Mouse (Mus musculus) kidney, adult 11 months (tissue): Measurements from ENCODE around the gene Pdzd2.

Source experiments
- DNase-seq: peaks from one replicate; pipeline ENCODE4 v3.0.0; 2022

The Pdzd2 gene

GRCm38 (mm10) chr15:12617651-12618050 is 122.1 kb downstream of the Pdzd2 start:
- DNase-seq = no peak

GRCm38 (mm10) chr15:12617220-12617619 is 122.5 kb downstream of the Pdzd2 start:
- no peak for DNase-seq

DNA sequence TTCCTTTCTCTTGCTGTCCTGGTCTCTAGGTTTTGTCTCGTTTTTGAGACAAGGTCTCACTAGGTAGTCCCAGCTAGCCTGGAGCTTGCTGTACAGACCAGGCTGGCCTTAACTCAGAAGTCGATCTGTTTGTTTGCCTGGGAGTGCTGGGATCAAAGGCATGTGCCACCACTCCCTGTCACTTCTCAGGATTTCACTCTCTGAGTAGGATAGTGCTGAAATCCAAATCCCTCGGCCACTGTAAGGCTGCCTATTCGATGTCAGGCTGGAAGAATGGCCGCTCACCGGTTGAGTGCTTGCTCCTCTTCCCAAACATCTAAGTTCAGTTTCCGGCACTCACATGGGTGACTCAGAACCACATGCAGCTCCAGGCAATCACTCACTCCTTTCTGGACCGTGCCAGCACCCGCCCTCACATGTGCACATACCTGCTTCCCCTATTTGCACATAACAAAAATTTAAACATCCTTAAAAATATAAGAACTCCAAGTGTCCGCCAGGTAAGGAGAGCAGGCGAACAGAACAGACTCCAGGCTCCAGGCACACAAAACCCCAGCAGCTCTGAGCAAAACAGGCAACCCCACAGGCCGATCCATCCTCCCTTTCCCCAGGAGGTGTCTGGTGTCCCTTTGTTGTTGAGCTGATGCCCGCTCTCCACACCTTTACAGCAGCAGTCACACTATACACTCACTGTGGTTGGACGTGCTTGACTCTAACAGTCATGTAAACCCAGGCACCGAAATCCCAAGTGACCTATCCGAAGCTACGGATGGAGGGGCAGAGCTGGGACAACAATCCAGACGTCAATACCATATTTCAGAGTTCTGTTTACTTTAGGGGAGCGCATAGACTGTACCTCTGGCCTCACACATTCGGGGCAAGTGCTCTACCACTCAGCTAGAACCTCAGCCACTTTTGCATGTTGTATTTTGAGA is 124.5 kb downstream of the Pdzd2 start:
- no peak for DNase-seq

DNA sequence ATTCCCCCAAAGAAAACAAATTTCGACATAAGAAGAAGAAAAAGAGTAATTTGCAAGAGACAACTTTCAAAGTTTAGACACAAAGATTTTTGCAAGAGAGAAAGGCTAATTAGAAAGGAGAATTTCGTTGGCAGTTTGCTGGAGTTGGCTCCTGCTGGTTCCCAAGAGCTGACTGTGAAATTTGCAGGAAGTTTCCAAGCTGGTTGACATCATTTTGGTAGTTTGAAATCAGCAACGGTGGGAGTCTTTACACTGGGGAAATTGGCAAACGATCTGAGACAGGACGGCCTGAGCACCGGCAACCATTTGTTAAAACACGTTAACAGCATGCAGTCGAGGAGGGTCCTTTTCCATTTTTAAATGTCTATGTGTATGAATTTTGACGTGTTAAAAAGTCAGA is 125.7 kb downstream of the Pdzd2 start:
- no peak for DNase-seq

DNA sequence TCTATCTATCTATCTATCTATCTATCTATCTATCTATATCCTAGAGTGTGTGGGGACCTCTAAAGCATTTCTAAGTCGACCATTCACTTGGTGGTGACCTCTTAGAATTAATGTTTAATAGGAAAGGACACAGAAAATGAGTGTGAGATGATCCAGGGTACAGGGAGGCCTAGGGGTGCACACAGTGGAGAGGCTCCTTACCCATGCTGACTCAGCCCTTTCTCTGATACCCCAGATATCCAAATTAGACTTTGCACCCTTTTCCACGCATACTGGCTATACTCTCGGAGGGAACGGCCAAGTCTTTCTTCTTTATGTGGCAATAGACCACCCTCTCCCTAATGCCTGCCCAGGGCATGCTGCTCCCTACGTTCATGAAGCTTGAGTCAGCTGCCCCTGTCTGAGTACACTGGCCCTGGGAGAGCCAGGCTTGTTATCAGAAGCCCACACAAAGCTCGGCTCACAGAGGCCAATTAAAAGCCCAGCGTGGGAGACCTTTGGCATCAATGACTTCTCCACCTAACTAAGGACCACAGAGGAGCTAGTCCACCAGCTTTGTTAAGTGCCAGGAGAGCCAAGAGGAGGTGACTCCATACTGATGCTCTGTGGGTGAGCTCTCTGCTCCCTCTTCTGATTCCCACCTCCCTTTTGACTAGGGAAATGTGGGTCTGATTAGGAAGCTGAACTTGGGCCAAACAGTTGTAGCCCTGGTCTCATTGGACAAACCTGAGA is 126.6 kb downstream of the Pdzd2 start:
- peak; percentile 12 for DNase-seq

DNA sequence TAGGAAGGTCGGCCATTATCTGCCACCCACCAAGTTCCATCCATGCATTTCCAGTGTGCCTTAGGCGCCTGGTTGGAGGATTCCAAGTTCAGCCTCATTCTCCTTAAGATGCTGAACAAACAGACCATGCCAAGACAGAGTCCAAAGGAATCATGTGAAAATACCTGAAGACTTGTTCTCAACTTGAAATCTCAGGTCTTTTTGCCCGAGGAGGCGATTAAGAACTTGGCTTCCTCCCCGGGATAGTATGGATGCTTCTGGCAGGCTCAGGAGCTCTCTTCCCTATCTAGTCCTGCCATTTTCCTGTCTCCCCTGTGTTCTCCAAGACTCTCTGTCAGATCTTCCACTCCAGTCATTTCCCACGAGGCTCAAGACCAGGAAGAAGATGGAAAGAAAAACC is 131.6 kb downstream of the Pdzd2 start:
- no peak for DNase-seq

DNA sequence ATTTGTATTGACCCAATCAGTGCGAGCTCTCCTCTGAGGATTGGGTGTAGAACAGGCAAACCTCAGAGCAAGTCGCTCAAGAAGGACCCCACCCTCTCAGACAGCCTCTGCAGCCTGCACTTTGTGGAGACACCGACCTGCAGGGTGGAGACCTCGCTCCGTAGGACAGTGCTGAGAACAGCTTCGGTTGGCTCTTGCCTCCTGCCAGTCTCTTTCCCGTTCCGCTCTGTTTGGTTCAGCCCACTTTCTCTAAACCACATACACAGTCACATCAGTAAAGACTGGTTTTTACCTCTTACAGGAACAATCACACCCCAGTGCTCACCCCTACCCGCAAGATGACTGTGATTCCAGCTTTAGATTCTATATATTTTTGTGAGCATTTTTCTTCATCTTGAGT is 133.4 kb downstream of the Pdzd2 start:
- DNase-seq = no peak

GRCm38 (mm10) chr15:12605239-12605993 is 134.3 kb downstream of the Pdzd2 start:
- no peak for DNase-seq

- DNase-seq = no peak
Observed at GRCm38 (mm10) chr15:12603674-12604073, 136.1 kb downstream of the Pdzd2 start.

GRCm38 (mm10) chr15:12593094-12593493 is 146.6 kb downstream of the Pdzd2 start:
- no peak for DNase-seq

GRCm38 (mm10) chr15:12592628-12593027 is 147.1 kb downstream of the Pdzd2 start:
- DNase-seq = no peak

DNA sequence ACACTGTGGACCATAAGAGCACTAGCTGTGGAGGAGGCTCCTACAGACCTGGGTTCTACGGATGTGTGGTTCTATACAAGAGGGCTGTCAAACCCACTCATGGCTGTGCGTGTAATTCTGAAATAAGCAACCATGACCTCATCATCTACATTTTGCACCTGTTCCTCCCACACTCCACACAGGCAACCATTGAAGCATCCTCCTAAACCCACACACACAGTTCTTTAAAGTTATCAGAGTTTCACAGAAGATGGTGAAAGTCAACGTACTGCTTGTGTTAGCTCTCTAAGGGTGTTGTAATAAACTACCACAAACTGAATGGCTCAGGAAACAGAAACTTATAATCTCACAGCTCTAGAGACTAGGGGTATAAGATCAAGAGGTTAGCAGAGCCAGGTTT is 151.1 kb downstream of the Pdzd2 start:
- no peak for DNase-seq

GRCm38 (mm10) chr15:12586852-12587424 is 152.8 kb downstream of the Pdzd2 start:
- no peak for DNase-seq

GRCm38 (mm10) chr15:12586154-12586553 is 153.6 kb downstream of the Pdzd2 start:
- DNase-seq = peak; percentile 49

DNA sequence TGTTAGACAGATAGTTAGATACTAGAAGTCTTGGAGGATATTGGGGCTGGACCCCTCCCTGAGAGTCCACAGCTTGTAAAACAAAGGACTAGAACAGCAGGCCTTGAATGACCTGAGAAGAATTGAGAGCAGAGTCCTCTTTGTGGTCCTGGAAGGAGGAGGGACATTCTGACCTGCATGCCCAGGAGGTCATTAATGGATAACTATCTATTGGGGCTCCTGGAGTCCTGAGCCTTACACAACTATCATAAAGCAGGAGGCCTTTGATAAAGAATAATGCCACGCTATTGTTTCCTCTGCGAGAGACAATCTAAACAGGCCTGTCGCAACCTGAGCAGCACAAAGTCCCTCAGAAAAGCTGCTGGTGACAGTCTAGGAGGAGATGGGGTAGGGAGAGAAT is 156.7 kb downstream of the Pdzd2 start:
- DNase-seq = peak; percentile 43

- DNase-seq = no peak
Observed at GRCm38 (mm10) chr15:12582471-12582870, 157.3 kb downstream of the Pdzd2 start.

DNA sequence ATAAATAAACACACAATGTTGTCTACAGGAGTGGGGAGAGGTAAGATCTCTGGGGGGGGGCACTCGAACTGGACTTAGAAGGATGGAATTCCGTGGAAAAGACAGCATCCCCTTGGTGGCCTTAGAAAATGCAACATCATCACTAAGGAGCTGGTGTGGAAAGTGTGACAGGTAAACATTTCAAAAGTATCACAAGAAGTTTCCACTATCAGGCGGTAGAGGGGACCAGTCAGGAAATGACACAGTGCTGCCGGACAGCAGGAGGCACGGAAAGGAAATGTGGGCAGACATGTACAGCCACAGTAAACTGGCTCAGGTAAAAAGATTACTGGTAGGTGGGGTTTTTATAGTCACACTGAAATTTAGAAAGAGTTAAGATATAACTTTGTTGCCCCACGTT is 160.5 kb downstream of the Pdzd2 start:
- DNase-seq = no peak

GRCm38 (mm10) chr15:12578276-12578675 is 161.4 kb downstream of the Pdzd2 start:
- peak; percentile 12 for DNase-seq

GRCm38 (mm10) chr15:12577715-12578114 is 162.0 kb downstream of the Pdzd2 start:
- DNase-seq = no peak

- DNase-seq = peak; percentile 37
Observed at GRCm38 (mm10) chr15:12577054-12577696, 162.5 kb downstream of the Pdzd2 start.

DNA sequence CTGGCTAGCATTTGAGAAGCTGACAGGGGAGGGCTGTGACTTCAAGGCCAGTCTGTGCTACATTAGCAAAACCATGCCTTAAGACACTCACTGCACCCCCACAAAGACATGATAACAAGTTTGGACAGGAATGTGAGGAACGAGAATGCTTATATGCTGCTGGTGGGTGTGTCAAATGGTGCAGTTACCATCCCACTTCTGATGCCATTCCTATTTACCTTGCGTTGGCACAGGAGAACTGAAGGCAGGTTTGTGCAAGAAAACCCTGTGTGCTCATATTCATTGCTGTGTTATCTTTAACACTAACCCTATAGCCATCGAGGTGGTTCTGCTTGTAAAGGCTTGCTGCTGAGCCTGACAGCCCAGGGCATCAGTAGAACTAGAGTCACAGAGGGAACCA is 166.1 kb downstream of the Pdzd2 start:
- no peak for DNase-seq

DNA sequence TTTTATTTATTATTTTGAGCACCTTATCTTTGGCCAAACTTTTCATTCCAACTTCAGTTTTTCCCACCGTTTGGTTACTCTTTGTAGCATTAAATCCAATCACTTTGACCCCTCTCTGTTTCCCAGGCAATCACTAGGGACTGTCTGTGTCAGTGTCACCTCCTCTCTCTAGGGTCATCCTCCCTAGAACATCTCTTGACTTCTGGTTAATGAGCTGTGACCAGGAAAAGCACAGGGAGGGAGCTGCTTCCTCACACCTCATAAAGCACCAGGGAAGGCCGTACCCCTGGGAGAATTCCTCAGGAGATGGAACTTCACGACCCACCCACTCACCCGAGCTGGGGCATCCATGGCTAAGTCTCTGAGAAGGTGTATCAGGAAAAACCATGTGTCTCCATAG is 168.6 kb downstream of the Pdzd2 start:
- DNase-seq = no peak
